In genomic region chr2:164131586-164131985, GRCm38 (mm10) we compare ENCODE assay signal across 26 mouse cellular contexts. TPM values are rescaled to one million over a fixed set of nuclear protein-coding genes. Genes with fewer than 3 reads are reported as not detected.
A peak's percentile ranks its signal among the peaks of the same experiment; 100 is the strongest.
DNase-seq lines count a peak whose midpoint lies in the region; ATAC-seq and TF ChIP-seq lines count a peak whose summit lies in the region.
"Had no signal": no experiment of that assay in that cellular context is flagged by ENCODE, and none has a peak within 500 bp of the region (broad histone marks: within the 10 kb centered on the region; RNA-seq: fewer than 3 reads in every experiment).

No protein-coding gene starts in this region.

- TF ChIP-seq EP300 in liver, postnatal 0 days (IDR thresholded peaks at IDR 0.05; ENCODE audit: low read depth) = no peak

- no peaks in the 10 kb centered on the region; the same call in 1 of the 2 replicates for H3K4me1 ChIP-seq in liver, adult 2 months (ENCODE audit: control insufficient read depth, insufficient read depth, low read length)
- no peaks in the 10 kb centered on the region for H3K4me1 ChIP-seq in liver, embryonic 16.5 days (ENCODE audit: control insufficient read depth, low read depth, low read length)
- H3K4me1 ChIP-seq in liver, embryonic 11.5 days (replicated peaks; ENCODE audit: control insufficient read depth, insufficient read depth, low read length) = no peaks in the 10 kb centered on the region
- H3K4me1 ChIP-seq in liver, postnatal 0 days (ENCODE audit: insufficient read depth) = 0 out of 2 replicates have a peak, but pooled peaks cover 2% of the 10 kb centered on the region
- peaks cover 6% of the 10 kb centered on the region; the same call in 1 of the 2 replicates for H3K4me1 ChIP-seq in lung, adult 2 months (ENCODE audit: control insufficient read depth, insufficient read depth, low read length)
- H3K4me1 ChIP-seq: embryonic facial prominence, embryonic 10.5 days; forebrain, embryonic 15.5 days had no signal

- peak; percentile 54 for ATAC-seq in liver, embryonic 16.5 days (ENCODE audit: low read depth)
- no peak for ATAC-seq in liver, embryonic 11.5 days (replicated peaks; ENCODE audit: low FRiP score)
- ATAC-seq in liver, postnatal 0 days = peak; percentile 79
- ATAC-seq: activated CD4-positive, CD25-positive, alpha-beta regulatory T cell, adult 4 months; forebrain, embryonic 13.5 days; forebrain, embryonic 15.5 days; Patski had no signal

- no peak overlapping the region for H3K9ac ChIP-seq in liver, adult 2 months (ENCODE audit: low read depth, low read length)
- H3K9ac ChIP-seq in liver, embryonic 16.5 days (ENCODE audit: low read depth, low read length) = no peak overlapping the region
- no peak overlapping the region for H3K9ac ChIP-seq in liver, embryonic 11.5 days (ENCODE audit: low read depth, low read length)
- H3K9ac ChIP-seq in liver, postnatal 0 days (replicated peaks) = no peak overlapping the region
- H3K9ac ChIP-seq: embryonic facial prominence, embryonic 12.5 days; forebrain, embryonic 13.5 days; forebrain, embryonic 15.5 days had no signal

- TF ChIP-seq CTCF in liver, adult 2 months (IDR thresholded peaks at IDR 0.05; ENCODE audit: low read depth, low read length) = no peak
- TF ChIP-seq CTCF in liver, postnatal 0 days (IDR thresholded peaks at IDR 0.05; ENCODE audit: low read depth) = no peak
- TF ChIP-seq CTCF in lung, adult 2 months (IDR thresholded peaks at IDR 0.05; ENCODE audit: insufficient read depth, low read length) = no peak

- WGBS in liver, adult 2 months = 30% methylated on average over 1 of the region's 1 CpGs
- WGBS in liver, embryonic 16.5 days (ENCODE audit: insufficient replicate concordance) = 77% methylated on average over 1 of the region's 1 CpGs
- 86% methylated on average over 1 of the region's 1 CpGs for WGBS in liver, embryonic 11.5 days
- 57% methylated on average over 1 of the region's 1 CpGs for WGBS in liver, postnatal 0 days (ENCODE audit: insufficient replicate concordance)
- WGBS in lung, adult 2 months = 97% methylated on average over 1 of the region's 1 CpGs

- no peaks in the 10 kb centered on the region for H3K27me3 ChIP-seq in liver, adult 2 months (ENCODE audit: control insufficient read depth, insufficient read depth, low read length)
- H3K27me3 ChIP-seq in liver, embryonic 16.5 days (ENCODE audit: control insufficient read depth, insufficient read depth, low read depth, low read length) = no peaks in the 10 kb centered on the region
- no peaks in the 10 kb centered on the region for H3K27me3 ChIP-seq in liver, embryonic 11.5 days (replicated peaks; ENCODE audit: control insufficient read depth, insufficient read depth, low read length)
- no peaks in the 10 kb centered on the region for H3K27me3 ChIP-seq in liver, postnatal 0 days (ENCODE audit: insufficient read depth, low read length)
- H3K27me3 ChIP-seq: embryonic facial prominence, embryonic 12.5 days; forebrain, embryonic 13.5 days; forebrain, embryonic 15.5 days; Patski had no signal

- H3K79me2 ChIP-seq in liver, adult 2 months (ENCODE audit: control insufficient read depth, insufficient read depth, low read length) = no peaks in the 10 kb centered on the region

- H3K4me3 ChIP-seq in liver, adult 2 months (ENCODE audit: insufficient read depth, low read depth, low read length) = no peak overlapping the region
- no peak overlapping the region for H3K4me3 ChIP-seq in liver, embryonic 16.5 days (ENCODE audit: low read depth, low read length)
- no peak overlapping the region for H3K4me3 ChIP-seq in liver, embryonic 11.5 days (ENCODE audit: low read depth, low read length)
- H3K4me3 ChIP-seq in liver, postnatal 0 days (ENCODE audit: low read depth, low read length) = no peak overlapping the region
- no peak overlapping the region for H3K4me3 ChIP-seq in lung, adult 2 months (replicated peaks; ENCODE audit: extremely low read depth, low read depth, low read length)
- H3K4me3 ChIP-seq: embryonic facial prominence, embryonic 10.5 days; embryonic facial prominence, embryonic 12.5 days; forebrain, embryonic 13.5 days; forebrain, embryonic 15.5 days had no signal

- no peak overlapping the region for H3K4me2 ChIP-seq in liver, embryonic 16.5 days (ENCODE audit: low read depth, low read length)
- no peak overlapping the region for H3K4me2 ChIP-seq in liver, embryonic 11.5 days
- H3K4me2 ChIP-seq in liver, postnatal 0 days (ENCODE audit: low read depth, low read length) = no peak overlapping the region
- H3K4me2 ChIP-seq: embryonic facial prominence, embryonic 12.5 days; forebrain, embryonic 13.5 days; forebrain, embryonic 15.5 days had no signal

- peak; percentile 66 for DNase-seq in liver, adult 2 months (ENCODE audit: extremely low read depth, low read depth, low spot score)
- DNase-seq in liver = no peak
- no peak for DNase-seq in liver, embryonic 11.5 days (ENCODE audit: low spot score)
- no peak for DNase-seq in liver, postnatal 0 days
- DNase-seq in lung, adult 2 months = no peak
- DNase-seq: adrenal gland, adult 8-10 months; adrenal gland, postnatal 14 days; adrenal gland, postnatal 36 days; cerebellum, adult 11-12 months; cerebellum, adult 2 months; cerebellum, adult 9-10 months; cerebellum, postnatal 10 days; cerebellum, postnatal 25 days had no signal

- TF ChIP-seq POLR2A in liver, adult 2 months (IDR thresholded peaks at IDR 0.05; ENCODE audit: extremely low read depth, insufficient read depth, low read length) = no peak
- TF ChIP-seq POLR2A in lung, adult 2 months (IDR thresholded peaks at IDR 0.05; ENCODE audit: borderline replicate concordance, extremely low read depth, low read depth, low read length) = no peak

- no peak overlapping the region for H3K27ac ChIP-seq in liver, adult 2 months (replicated peaks; ENCODE audit: insufficient read depth, low read depth, low read length)
- H3K27ac ChIP-seq in liver, embryonic 16.5 days (ENCODE audit: low read length) = no peak overlapping the region
- no peak overlapping the region for H3K27ac ChIP-seq in liver, embryonic 11.5 days (ENCODE audit: low read depth, low read length)
- H3K27ac ChIP-seq in liver, postnatal 0 days (ENCODE audit: low read depth) = peak overlapping the region; percentile 39; the same call in 1 of the 2 replicates
- H3K27ac ChIP-seq: embryonic facial prominence, embryonic 10.5 days; embryonic facial prominence, embryonic 12.5 days; forebrain, embryonic 13.5 days; forebrain, embryonic 15.5 days had no signal

- no peaks in the 10 kb centered on the region for H3K9me3 ChIP-seq in liver, embryonic 16.5 days (replicated peaks; ENCODE audit: control insufficient read depth, low read length)
- no peaks in the 10 kb centered on the region for H3K9me3 ChIP-seq in liver, embryonic 11.5 days (ENCODE audit: control insufficient read depth, low read length)
- H3K9me3 ChIP-seq in liver, postnatal 0 days (ENCODE audit: low read length) = no peaks in the 10 kb centered on the region
- H3K9me3 ChIP-seq: embryonic facial prominence, embryonic 10.5 days; embryonic facial prominence, embryonic 12.5 days; forebrain, embryonic 13.5 days; forebrain, embryonic 15.5 days; G1E had no signal

- no peaks in the 10 kb centered on the region for H3K36me3 ChIP-seq in liver, adult 2 months (ENCODE audit: control insufficient read depth, insufficient read depth, low read length)
- H3K36me3 ChIP-seq in liver, embryonic 16.5 days (ENCODE audit: control insufficient read depth, insufficient read depth) = no peaks in the 10 kb centered on the region
- peaks cover 2% of the 10 kb centered on the region; the same call in 1 of the 2 replicates for H3K36me3 ChIP-seq in liver, embryonic 11.5 days (ENCODE audit: control insufficient read depth, insufficient read depth, low read length)
- H3K36me3 ChIP-seq in liver, postnatal 0 days (replicated peaks; ENCODE audit: insufficient read depth, low read length) = peaks cover 4% of the 10 kb centered on the region; the same call in 1 of the 2 replicates
- H3K36me3 ChIP-seq: forebrain, embryonic 15.5 days had no signal

RNA-seq across cellular contexts. Expression of gene Kcns1, which starts 39.3 kb away (rescaled TPM):
- total RNA-seq in liver, adult 2 months (2014; rRNA removed) = not detected in 2 replicates
- polyA plus RNA-seq in liver, adult 2 months (2012; rRNA removed) = not detected in 2 replicates
- polyA plus RNA-seq in liver, embryonic 16.5 days (2015; fragmentation: Nextera tagmentation; extraction: Ambion mirVana) = not detected in 2 replicates
- polyA plus RNA-seq in liver, embryonic 11.5 days (2014; fragmentation: Nextera tagmentation; extraction: Ambion mirVana) = 0.06 TPM in 1 of 2 replicates, not detected in the other
- polyA plus RNA-seq in liver, postnatal 0 days (2015; fragmentation: Nextera tagmentation; extraction: Ambion mirVana) = not detected in 2 replicates
- polyA plus RNA-seq in lung, adult 2 months (2012; rRNA removed) = 0.07 and 0.21 TPM in 2 replicates
- total RNA-seq: adrenal gland, adult 18-20 months; adrenal gland, postnatal 14 days; adrenal gland, postnatal 36 days; G1E had no signal
- polyA plus RNA-seq: C2C12; embryonic facial prominence, embryonic 10.5 days; forebrain, embryonic 11.5 days; forebrain, embryonic 13.5 days; G1E; Patski had no signal

RNA-seq across cellular contexts. Expression of gene Wfdc5, which starts 51.0 kb away (rescaled TPM):
- total RNA-seq in liver, adult 2 months (2014; rRNA removed) = not detected in 2 replicates
- polyA plus RNA-seq in liver, adult 2 months (2012; rRNA removed) = not detected in 2 replicates
- polyA plus RNA-seq in liver, embryonic 16.5 days (2015; fragmentation: Nextera tagmentation; extraction: Ambion mirVana) = not detected in 2 replicates
- not detected in 2 replicates for polyA plus RNA-seq in liver, embryonic 11.5 days (2014; fragmentation: Nextera tagmentation; extraction: Ambion mirVana)
- polyA plus RNA-seq in liver, postnatal 0 days (2015; fragmentation: Nextera tagmentation; extraction: Ambion mirVana) = not detected in 2 replicates
- polyA plus RNA-seq in lung, adult 2 months (2012; rRNA removed) = 0.27 and 16.2 TPM in 2 replicates
- total RNA-seq: adrenal gland, adult 18-20 months; adrenal gland, adult 8-10 months; adrenal gland, postnatal 14 days; adrenal gland, postnatal 36 days had no signal
- polyA plus RNA-seq: activated CD4-positive, CD25-positive, alpha-beta regulatory T cell, adult 4 months; C2C12; cerebellum, adult 2 months; cortical plate, adult 2 months; embryonic facial prominence, embryonic 10.5 days; embryonic facial prominence, embryonic 12.5 days; forebrain, embryonic 11.5 days; forebrain, embryonic 13.5 days; forebrain, embryonic 15.5 days; G1E had no signal

RNA-seq across cellular contexts. Expression of gene Wfdc12, which starts 58.8 kb away (rescaled TPM):
- not detected in 2 replicates for total RNA-seq in liver, adult 2 months (2014; rRNA removed)
- polyA plus RNA-seq in liver, adult 2 months (2012; rRNA removed) = not detected in 2 replicates
- not detected in 2 replicates for polyA plus RNA-seq in liver, embryonic 16.5 days (2015; fragmentation: Nextera tagmentation; extraction: Ambion mirVana)
- not detected in 2 replicates for polyA plus RNA-seq in liver, embryonic 11.5 days (2014; fragmentation: Nextera tagmentation; extraction: Ambion mirVana)
- 0.14 TPM in 2 replicates for polyA plus RNA-seq in liver, postnatal 0 days (2015; fragmentation: Nextera tagmentation; extraction: Ambion mirVana)
- 0.43 and 4.4 TPM in 2 replicates for polyA plus RNA-seq in lung, adult 2 months (2012; rRNA removed)
- total RNA-seq: G1E had no signal
- polyA plus RNA-seq: activated CD4-positive, CD25-positive, alpha-beta regulatory T cell, adult 4 months; C2C12; embryonic facial prominence, embryonic 10.5 days; embryonic facial prominence, embryonic 14.5 days; forebrain, embryonic 11.5 days; forebrain, embryonic 13.5 days; forebrain, embryonic 15.5 days; G1E; Patski had no signal
